Mouse (Mus musculus) CH12.LX (cell line): ENCODE measurements around the gene Cbl. TPM values are rescaled to one million over a fixed set of nuclear protein-coding genes. Genes with fewer than 3 reads are reported as not detected.

ENCODE experiments used
- DNase-seq: peaks from one replicate; pipeline ENCODE4 v3.0.0-alpha.2; 2013; ENCODE audit errors: extremely low read depth
- H3K27ac ChIP-seq: 2 replicates; pipeline ENCODE4 v1.5.1; 2012; ENCODE audit warnings: low read depth, mild to moderate bottlenecking, control low read depth, moderate library complexity; ENCODE audit not compliant: insufficient read depth
- H3K27me3 ChIP-seq: replicated peaks from 2 replicates; pipeline ENCODE3; 2012; ENCODE audit warnings: inconsistent platforms
- H3K36me3 ChIP-seq, 2 experiments: replicated peaks in 1 of 2; 2 replicates each; pipeline versions ENCODE3 to v1.6.1; 2012; ENCODE audit warnings: inconsistent platforms in 1 of 2, low read length in 1 of 2, mild to moderate bottlenecking in 1 of 2, mixed read lengths in 1 of 2, moderate library complexity in 1 of 2; ENCODE audit not compliant: control insufficient read depth in 1 of 2, insufficient read depth in 1 of 2
- H3K4me1 ChIP-seq, 2 experiments: 2 replicates each; pipeline ENCODE4 v1.6.1; 2012; ENCODE audit warnings: inconsistent platforms in 1 of 2, moderate library complexity in 1 of 2; ENCODE audit not compliant: insufficient read depth in 2 of 2, control insufficient read depth in 1 of 2
- H3K4me2 ChIP-seq: 2 replicates; pipeline ENCODE4 v1.6.1; 2012; ENCODE audit warnings: low read depth, mild to moderate bottlenecking, control low read depth; ENCODE audit not compliant: poor library complexity, insufficient read depth, severe bottlenecking
- H3K4me3 ChIP-seq, 3 experiments: fragments of 150-350 bp in 1 of 3; sonication (generic) in 1 of 3; replicated peaks in 1 of 3; 2 replicates each; pipeline versions ENCODE3 to v1.5.1; 2011 to 2012; ENCODE audit warnings: low read depth in 2 of 3, low read length in 2 of 3, mild to moderate bottlenecking in 2 of 3, moderate library complexity in 2 of 3, control low read depth in 1 of 3, improper control_type of control experiment in 1 of 3, inconsistent platforms in 1 of 3, mixed read lengths in 1 of 3; ENCODE audit not compliant: poor library complexity in 1 of 3
- H3K79me2 ChIP-seq: replicated peaks from 2 replicates; pipeline ENCODE4 v1.6.1; 2012; ENCODE audit warnings: mild to moderate bottlenecking, moderate library complexity; ENCODE audit not compliant: control insufficient read depth, poor library complexity, insufficient read depth, severe bottlenecking; ENCODE audit errors: extremely low read depth
- H3K9ac ChIP-seq: 2 replicates; pipeline ENCODE4 v1.6.1; 2012; ENCODE audit warnings: low read depth, mild to moderate bottlenecking, control low read depth, moderate library complexity; ENCODE audit not compliant: insufficient read depth
- H3K9me3 ChIP-seq: replicated peaks from 2 replicates; pipeline ENCODE3; 2012; ENCODE audit warnings: low read length, inconsistent platforms, mixed read lengths
- BHLHE40 ChIP-seq: IDR thresholded peaks from 2 replicates; pipeline ENCODE4 v1.6.1; 2011; ENCODE audit warnings: mild to moderate bottlenecking, low read depth, low read length, improper control_type of control experiment
- ELF1 ChIP-seq: IDR thresholded peaks from 2 replicates; pipeline ENCODE4 v1.6.1; 2014; ENCODE audit warnings: low read depth, mild to moderate bottlenecking, inconsistent platforms, low read length, improper control_type of control experiment
- ETS1 ChIP-seq: conservative IDR thresholded peaks from 2 replicates; pipeline ENCODE4 v1.6.1; 2012; ENCODE audit warnings: low read depth, mild to moderate bottlenecking, inconsistent platforms, low read length, improper control_type of control experiment, moderate library complexity
- HCFC1 ChIP-seq: IDR thresholded peaks from 2 replicates; pipeline ENCODE4 v1.6.1; 2012; ENCODE audit warnings: low read depth, mild to moderate bottlenecking, inconsistent platforms, low read length, improper control_type of control experiment
- JUND ChIP-seq: conservative IDR thresholded peaks from 2 replicates; pipeline ENCODE4 v1.6.1; 2011; ENCODE audit warnings: low read depth, low read length, improper control_type of control experiment
- KAT2A ChIP-seq: IDR thresholded peaks from 2 replicates; pipeline ENCODE4 v1.6.1; 2012; ENCODE audit warnings: low read length, improper control_type of control experiment, inconsistent platforms; ENCODE audit not compliant: insufficient replicate concordance
- MAFK ChIP-seq: IDR thresholded peaks from 2 replicates; pipeline ENCODE4 v1.6.1; 2011; ENCODE audit warnings: low read length, improper control_type of control experiment; ENCODE audit not compliant: insufficient replicate concordance
- MAX ChIP-seq: IDR thresholded peaks from 2 replicates; pipeline ENCODE4 v1.6.1; 2011; ENCODE audit warnings: low read length, improper control_type of control experiment
- MEF2A ChIP-seq: IDR thresholded peaks from 2 replicates; pipeline ENCODE4 v1.6.1; 2014; ENCODE audit warnings: low read depth, mild to moderate bottlenecking, inconsistent platforms, low read length, improper control_type of control experiment, borderline replicate concordance
- NRF1 ChIP-seq: IDR thresholded peaks from 2 replicates; pipeline ENCODE4 v1.6.1; 2014; ENCODE audit warnings: low read depth, mild to moderate bottlenecking, inconsistent platforms, low read length, improper control_type of control experiment, moderate library complexity
- PAX5 ChIP-seq: IDR thresholded peaks from 2 replicates; pipeline ENCODE4 v1.6.1; 2012; ENCODE audit warnings: low read length, inconsistent platforms, mixed read lengths
- TBP ChIP-seq: conservative IDR thresholded peaks from 2 replicates; pipeline ENCODE4 v1.6.1; 2011; ENCODE audit warnings: low read depth, low read length, improper control_type of control experiment
- TCF12 ChIP-seq: IDR thresholded peaks from 2 replicates; pipeline ENCODE4 v1.6.1; 2014; ENCODE audit warnings: low read depth, mild to moderate bottlenecking, inconsistent platforms, low read length, improper control_type of control experiment
- UBTF ChIP-seq: IDR thresholded peaks from 2 replicates; pipeline ENCODE4 v1.6.1; 2012; ENCODE audit warnings: low read depth, mild to moderate bottlenecking, inconsistent platforms, low read length, improper control_type of control experiment, moderate library complexity
- USF1 ChIP-seq: IDR thresholded peaks from 2 replicates; pipeline ENCODE4 v1.6.1; 2014; ENCODE audit warnings: low read depth, mild to moderate bottlenecking, inconsistent platforms, low read length, improper control_type of control experiment
- USF2 ChIP-seq: conservative IDR thresholded peaks from 2 replicates; pipeline ENCODE4 v1.6.1; 2011; ENCODE audit warnings: low read depth, low read length, improper control_type of control experiment
- ZC3H11A ChIP-seq: IDR thresholded peaks from 2 replicates; pipeline ENCODE4 v1.6.1; 2012; ENCODE audit warnings: low read depth, mild to moderate bottlenecking, inconsistent platforms, low read length, improper control_type of control experiment
- ZMIZ1 ChIP-seq: IDR thresholded peaks from 2 replicates; pipeline ENCODE4 v1.6.1; 2012; ENCODE audit warnings: low read depth, mild to moderate bottlenecking, inconsistent platforms, low read length, improper control_type of control experiment
- ZNF384 ChIP-seq: IDR thresholded peaks from 2 replicates; pipeline ENCODE4 v1.6.1; 2012; ENCODE audit warnings: low read depth, low read length, improper control_type of control experiment, inconsistent platforms
- dilution Hi-C: fragments of 300-500 bp; cut with MboI; formaldehyde crosslinking; loops from 2 replicates; pipeline ENCODE4 v1.14.3; 2020; ENCODE audit warnings: low sequenced_read_pairs; ENCODE audit not compliant: extremely low pct_unique_long_range_greater_than_20kb, extremely low pct_ligation_motif_present
- in situ Hi-C: fragments of 300-500 bp; cut with MboI; formaldehyde crosslinking; loops from 3 replicates; pipeline ENCODE4 v1.14.3; 2019; ENCODE audit warnings: low sequenced_read_pairs, low pct_ligation_motif_present, low pct_unique_long_range_greater_than_20kb, mixed read lengths
- polyA plus RNA-seq: library from polyadenylated mRNA; unstranded; fragments of >175 nt; gene quantifications from 2 replicates; pipeline ENCODE4 v1.2.1, GENCODE M21; 2012; ENCODE audit warnings: low read depth; ENCODE audit not compliant: insufficient read length
- total RNA-seq, 2 experiments: library from RNA; depleted of rRNA; stranded (reverse); fragments of 300-350 nt in 1 of 2; fragments of >200 nt in 1 of 2; gene quantifications; 2 replicates each; pipeline ENCODE4 v1.2.3; 2012 to 2014

Cbl gene
- total and polyA plus RNA-seq, 3 experiments, result 8.3 to 39.0 (median 11.9) TPM

GRCm38 (mm10) chr9:44256213-44256612 is 22.4 kb upstream of the Cbl start:
- no peak overlapping the region for H3K4me3 ChIP-seq
- DNase-seq, result no peak
- H3K79me2 ChIP-seq, result no peaks in the 10 kb centered on the region
- H3K27ac ChIP-seq, result no peak overlapping the region
- TF ChIP-seq ZMIZ1, result no peak
- dilution Hi-C loops (no loop called here), in situ Hi-C loops (no loop called here)
- H3K4me1 ChIP-seq, result peaks cover 2 to 20% of the 10 kb centered on the region in 2 experiments; a peak in 2 of 4 replicates
- no peak overlapping the region for H3K9ac ChIP-seq
- peaks cover 16 to 77% of the 10 kb centered on the region in 2 experiments for H3K36me3 ChIP-seq
- no peaks in the 10 kb centered on the region for H3K27me3 ChIP-seq
- no peak overlapping the region for H3K4me2 ChIP-seq
- H3K9me3 ChIP-seq, result no peaks in the 10 kb centered on the region

DNA sequence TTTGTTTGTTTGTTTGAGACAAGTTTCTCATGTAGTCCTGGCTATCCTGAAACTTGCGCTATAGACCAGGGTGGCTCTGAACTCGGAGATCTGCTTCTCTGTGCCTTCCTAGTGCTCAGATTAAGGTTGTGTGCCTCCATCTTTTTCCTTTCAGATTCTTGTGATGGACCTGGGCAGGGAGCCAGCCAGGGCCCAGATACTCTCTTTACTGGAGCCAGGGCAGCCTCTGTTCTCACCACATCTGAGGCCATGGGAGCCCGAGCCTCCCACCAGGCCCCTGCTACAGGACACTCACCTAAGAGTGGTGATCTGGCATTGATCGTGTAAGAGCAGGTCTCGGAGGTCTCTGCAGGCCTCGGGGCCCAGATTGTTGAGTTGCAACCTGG is 21.3 kb upstream of the Cbl start:
- H3K9ac ChIP-seq, result no peak overlapping the region
- no peak for DNase-seq
- TF ChIP-seq UBTF, result no peak
- TF ChIP-seq NRF1, result no peak
- no peak for TF ChIP-seq MAX
- TF ChIP-seq KAT2A, result no peak
- no peak for TF ChIP-seq HCFC1
- TF ChIP-seq MAFK, result no peak
- TF ChIP-seq PAX5, result no peak
- TF ChIP-seq TBP, result no peak
- TF ChIP-seq ELF1, result no peak
- no peak for TF ChIP-seq JUND
- no peak for TF ChIP-seq ZC3H11A
- TF ChIP-seq ZMIZ1, result no peak
- TF ChIP-seq TCF12, result no peak
- TF ChIP-seq USF2, result no peak
- TF ChIP-seq MEF2A, result no peak
- no peak for TF ChIP-seq USF1
- no peak for TF ChIP-seq ZNF384
- no peak for TF ChIP-seq ETS1
- TF ChIP-seq BHLHE40, result no peak
- peaks cover 16 to 69% of the 10 kb centered on the region in 2 experiments for H3K36me3 ChIP-seq
- H3K4me1 ChIP-seq, result peaks cover 2 to 20% of the 10 kb centered on the region in 2 experiments; a peak in 2 of 4 replicates
- no peaks in the 10 kb centered on the region for H3K9me3 ChIP-seq
- no peaks in the 10 kb centered on the region for H3K79me2 ChIP-seq
- H3K27me3 ChIP-seq, result no peaks in the 10 kb centered on the region
- no peak overlapping the region for H3K27ac ChIP-seq
- no peak overlapping the region for H3K4me3 ChIP-seq
- H3K4me2 ChIP-seq, result no peak overlapping the region
- in situ Hi-C loops (no loop called here), dilution Hi-C loops (no loop called here)
